Mouse (Mus musculus): ENCODE measurements around the gene Gtpbp3. TPM values are rescaled to one million over a fixed set of nuclear protein-coding genes. Genes with fewer than 3 reads are reported as not detected.

Gene Gtpbp3
- 15.4 and 17.1 TPM in 2 replicates for polyA plus RNA-seq (2015; fragmentation: Nextera tagmentation; extraction: Ambion mirVana)

GRCm38 (mm10) chr8:71487691-71488445 lies at the start of gene Gtpbp3:
Gene Gtpbp3 (plus strand): TSS chr8:71488103.
- H3K27me3 ChIP-seq (replicated peaks), result no peaks in the 10 kb centered on the region
- WGBS, result 1% methylated on average over 33 of the region's 33 CpGs
- no peaks in the 10 kb centered on the region for H3K9me3 ChIP-seq (replicated peaks)
- peaks cover 64% of the 10 kb centered on the region for H3K4me1 ChIP-seq
- peaks cover 34% of the 10 kb centered on the region for H3K36me3 ChIP-seq
- H3K4me2 ChIP-seq, result peak within 1 kb of the TSS; percentile 99
- ATAC-seq (ENCODE audit: low FRiP score), result peak; percentile 34; the same call in 1 of the 2 replicates
- H3K4me3 ChIP-seq (replicated peaks), result peak within 1 kb of the TSS; percentile 57
- peak within 1 kb of the TSS; percentile 74 for H3K9ac ChIP-seq (replicated peaks)
- peak within 1 kb of the TSS; percentile 83 for H3K27ac ChIP-seq (replicated peaks)

GRCm38 (mm10) chr8:71441404-71441803 lies 46.5 kb upstream of the Gtpbp3 start:
- Histone ChIP-seq H3K4me2 (no peak overlapping the region), H3K9ac (replicated peaks) (no peak overlapping the region), H3K36me3 (no peaks in the 10 kb centered on the region), H3K9me3 (replicated peaks) (no peaks in the 10 kb centered on the region), H3K4me1 (no peaks in the 10 kb centered on the region), H3K4me3 (replicated peaks) (no peak overlapping the region), H3K27me3 (replicated peaks) (peaks cover 11% of the 10 kb centered on the region; the same call in 1 of the 2 replicates), H3K27ac (replicated peaks) (no peak overlapping the region)
- under 1% methylated on average over 7 of the region's 7 CpGs for WGBS
- ATAC-seq (ENCODE audit: low FRiP score), result peak; percentile 57; the same call in 1 of the 2 replicates

- Histone ChIP-seq H3K36me3 (no peaks in the 10 kb centered on the region), H3K27ac (replicated peaks) (no peak overlapping the region), H3K9ac (replicated peaks) (no peak overlapping the region), H3K4me3 (replicated peaks) (no peak overlapping the region), H3K27me3 (replicated peaks) (peaks cover 11% of the 10 kb centered on the region; the same call in 1 of the 2 replicates), H3K4me1 (no peaks in the 10 kb centered on the region), H3K9me3 (replicated peaks) (no peaks in the 10 kb centered on the region), H3K4me2 (no peak overlapping the region)
- ATAC-seq (ENCODE audit: low FRiP score), result no peak
- WGBS, result 87% methylated on average over 7 of the region's 7 CpGs
Measured at GRCm38 (mm10) chr8:71445096-71445495, 42.8 kb upstream of the Gtpbp3 start.

- Histone ChIP-seq H3K27ac (replicated peaks) (no peak overlapping the region), H3K27me3 (replicated peaks) (no peaks in the 10 kb centered on the region), H3K4me2 (no peak overlapping the region), H3K9me3 (replicated peaks) (no peaks in the 10 kb centered on the region), H3K9ac (replicated peaks) (no peak overlapping the region), H3K36me3 (no peaks in the 10 kb centered on the region), H3K4me1 (no peaks in the 10 kb centered on the region), H3K4me3 (replicated peaks) (no peak overlapping the region)
- WGBS, result 69% methylated on average over 4 of the region's 4 CpGs
- ATAC-seq (ENCODE audit: low FRiP score), result no peak
Measured at GRCm38 (mm10) chr8:71451337-71451736, 36.6 kb upstream of the Gtpbp3 start.

- H3K9ac ChIP-seq (replicated peaks), result no peak overlapping the region
- H3K36me3 ChIP-seq, result peaks cover 3% of the 10 kb centered on the region
- no peak overlapping the region for H3K27ac ChIP-seq (replicated peaks)
- no peak for ATAC-seq (ENCODE audit: low FRiP score)
- H3K4me1 ChIP-seq, result no peaks in the 10 kb centered on the region
- no peaks in the 10 kb centered on the region for H3K9me3 ChIP-seq (replicated peaks)
- no peak overlapping the region for H3K4me3 ChIP-seq (replicated peaks)
- 45% methylated on average over 11 of the region's 11 CpGs for WGBS
- no peak overlapping the region for H3K4me2 ChIP-seq
- no peaks in the 10 kb centered on the region for H3K27me3 ChIP-seq (replicated peaks)
Measured at GRCm38 (mm10) chr8:71451777-71452176, 36.1 kb upstream of the Gtpbp3 start.

- no peak overlapping the region for H3K4me3 ChIP-seq (replicated peaks)
- no peaks in the 10 kb centered on the region for H3K4me1 ChIP-seq
- no peak for ATAC-seq (ENCODE audit: low FRiP score)
- no peak overlapping the region for H3K27ac ChIP-seq (replicated peaks)
- 85% methylated on average over 2 of the region's 2 CpGs for WGBS
- H3K27me3 ChIP-seq (replicated peaks), result no peaks in the 10 kb centered on the region
- H3K9ac ChIP-seq (replicated peaks), result no peak overlapping the region
- H3K4me2 ChIP-seq, result no peak overlapping the region
- no peaks in the 10 kb centered on the region for H3K9me3 ChIP-seq (replicated peaks)
- H3K36me3 ChIP-seq, result peaks cover 12% of the 10 kb centered on the region
Measured at GRCm38 (mm10) chr8:71452669-71453068, 35.2 kb upstream of the Gtpbp3 start.

- Histone ChIP-seq H3K4me3 (replicated peaks) (no peak overlapping the region), H3K36me3 (peaks cover 32% of the 10 kb centered on the region), H3K9ac (replicated peaks) (no peak overlapping the region), H3K4me2 (no peak overlapping the region), H3K4me1 (peaks cover 12% of the 10 kb centered on the region; the same call in 1 of the 2 replicates), H3K27me3 (replicated peaks) (no peaks in the 10 kb centered on the region), H3K27ac (replicated peaks) (no peak overlapping the region), H3K9me3 (replicated peaks) (no peaks in the 10 kb centered on the region)
- ATAC-seq (ENCODE audit: low FRiP score), result no peak
- 76% methylated on average over 8 of the region's 8 CpGs for WGBS
Measured at GRCm38 (mm10) chr8:71454668-71455067, 33.2 kb upstream of the Gtpbp3 start.

- H3K27ac ChIP-seq (replicated peaks), result no peak overlapping the region
- H3K9me3 ChIP-seq (replicated peaks), result no peaks in the 10 kb centered on the region
- H3K4me1 ChIP-seq, result peaks cover 31% of the 10 kb centered on the region
- no peak overlapping the region for H3K9ac ChIP-seq (replicated peaks)
- peaks cover 46% of the 10 kb centered on the region for H3K36me3 ChIP-seq
- H3K27me3 ChIP-seq (replicated peaks), result no peaks in the 10 kb centered on the region
- H3K4me2 ChIP-seq, result no peak overlapping the region
- no peak for ATAC-seq (ENCODE audit: low FRiP score)
- H3K4me3 ChIP-seq (replicated peaks), result no peak overlapping the region
- 49% methylated on average over 22 of the region's 22 CpGs for WGBS
Measured at GRCm38 (mm10) chr8:71456906-71457305, 31.0 kb upstream of the Gtpbp3 start.

GRCm38 (mm10) chr8:71457659-71458270 lies 30.1 kb upstream of the Gtpbp3 start:
- peaks cover 46% of the 10 kb centered on the region for H3K36me3 ChIP-seq

GRCm38 (mm10) chr8:71460716-71461115 lies 27.2 kb upstream of the Gtpbp3 start:
- Histone ChIP-seq H3K4me1 (peaks cover 59% of the 10 kb centered on the region), H3K27ac (replicated peaks) (no peak overlapping the region), H3K9ac (replicated peaks) (no peak overlapping the region), H3K4me3 (replicated peaks) (no peak overlapping the region), H3K27me3 (replicated peaks) (no peaks in the 10 kb centered on the region), H3K4me2 (no peak overlapping the region), H3K9me3 (replicated peaks) (no peaks in the 10 kb centered on the region), H3K36me3 (peaks cover 46% of the 10 kb centered on the region)
- 93% methylated on average over 6 of the region's 6 CpGs for WGBS
- ATAC-seq (ENCODE audit: low FRiP score), result no peak

More at GRCm38 (mm10) chr8:71457659-71458270, 30.1 kb upstream of the Gtpbp3 start:
- Histone ChIP-seq H3K9ac (replicated peaks) (no peak overlapping the region), H3K4me3 (replicated peaks) (no peak overlapping the region), H3K9me3 (replicated peaks) (no peaks in the 10 kb centered on the region), H3K4me1 (peaks cover 40% of the 10 kb centered on the region), H3K27ac (replicated peaks) (no peak overlapping the region), H3K4me2 (no peak overlapping the region), H3K27me3 (replicated peaks) (no peaks in the 10 kb centered on the region)
- WGBS, result 85% methylated on average over 20 of the region's 20 CpGs
- no peak for ATAC-seq (ENCODE audit: low FRiP score)

GRCm38 (mm10) chr8:71461152-71461840 lies 26.6 kb upstream of the Gtpbp3 start:
- H3K4me2 ChIP-seq, result peak overlapping the region; percentile 95
- peaks cover 65% of the 10 kb centered on the region for H3K4me1 ChIP-seq
- H3K27ac ChIP-seq (replicated peaks), result no peak overlapping the region
- H3K36me3 ChIP-seq, result peaks cover 46% of the 10 kb centered on the region
- no peak overlapping the region for H3K4me3 ChIP-seq (replicated peaks)
- 83% methylated on average over 47 of the region's 47 CpGs for WGBS
- no peak overlapping the region for H3K9ac ChIP-seq (replicated peaks)
- no peaks in the 10 kb centered on the region for H3K27me3 ChIP-seq (replicated peaks)
- H3K9me3 ChIP-seq (replicated peaks), result no peaks in the 10 kb centered on the region
- no peak for ATAC-seq (ENCODE audit: low FRiP score)
